Mouse (Mus musculus): ENCODE results near the gene Chn2. TPM values are rescaled to one million over a fixed set of nuclear protein-coding genes. Genes with fewer than 3 reads are reported as not detected.

Gene Chn2
- polyA plus RNA-seq, 1 experiment from 2014 or later = 28.5 TPM

DNA sequence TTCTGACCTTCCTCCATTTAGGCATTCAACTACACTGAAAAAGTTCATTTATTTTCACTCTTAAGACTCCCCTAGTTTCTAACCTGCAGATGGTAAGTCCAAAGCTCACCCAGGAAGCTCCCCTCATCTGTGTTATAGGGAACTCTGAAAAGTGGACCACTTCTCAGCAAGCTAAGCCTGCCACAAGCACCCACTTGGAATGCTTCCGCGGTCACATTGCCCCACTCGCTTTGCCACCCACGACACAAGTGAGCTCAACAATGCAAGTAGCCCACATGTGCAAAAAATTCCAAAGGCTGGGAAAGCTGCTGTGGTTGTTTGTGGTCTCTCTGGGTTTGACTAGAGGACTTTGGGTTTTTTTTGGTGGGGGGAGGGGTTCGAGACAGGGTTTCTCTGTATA, 301.8 kb downstream of the Chn2 start:
- no peak for ATAC-seq (ENCODE audit: low FRiP score, low read depth)
- H3K4me1 ChIP-seq = no peaks in the 10 kb centered on the region
- 88% methylated on average over 5 of the region's 5 CpGs for WGBS

GRCm38 (mm10) chr6:54342223-54342622, 302.9 kb downstream of the Chn2 start:
- 88% methylated on average over 10 of the region's 10 CpGs for WGBS
- no peak overlapping the region for H3K4me3 ChIP-seq

More for the DNA sequence above, 301.8 kb downstream of the Chn2 start:
- Histone ChIP-seq H3K27ac (replicated peaks) (no peak overlapping the region), H3K27me3 (0 out of 2 replicates have a peak, but pooled peaks cover 4% of the 10 kb centered on the region), H3K4me2 (replicated peaks) (no peak overlapping the region), H3K9ac (replicated peaks) (no peak overlapping the region), H3K36me3 (no peaks in the 10 kb centered on the region), H3K9me3 (no peaks in the 10 kb centered on the region), H3K4me3 (no peak overlapping the region)

More at GRCm38 (mm10) chr6:54342223-54342622, 302.9 kb downstream of the Chn2 start:
- ATAC-seq (ENCODE audit: low FRiP score, low read depth) = no peak
- Histone ChIP-seq H3K27ac (replicated peaks) (no peak overlapping the region), H3K36me3 (no peaks in the 10 kb centered on the region), H3K9me3 (no peaks in the 10 kb centered on the region), H3K9ac (replicated peaks) (no peak overlapping the region), H3K4me2 (replicated peaks) (no peak overlapping the region), H3K27me3 (no peaks in the 10 kb centered on the region), H3K4me1 (no peaks in the 10 kb centered on the region)

Other genes starting within 250 kb of the Chn2 start
- gene Tril, start 218.7 kb upstream of the Chn2 start, polyA plus RNA-seq (2016; fragmentation: Nextera tagmentation; extraction: Ambion mirVana) = 27.4 and 34.4 TPM in 2 replicates
- gene Cpvl, start 60.9 kb upstream of the Chn2 start, polyA plus RNA-seq (2016; fragmentation: Nextera tagmentation; extraction: Ambion mirVana) = 0.25 TPM in 1 of 2 replicates, not detected in the other